ENCODE assay signal across 8 mouse cellular contexts in genomic region chr19:9954055-9954810, GRCm38 (mm10). TPM values are rescaled to one million over a fixed set of nuclear protein-coding genes. Genes with fewer than 3 reads are reported as not detected.
A peak's percentile ranks its signal among the peaks of the same experiment; 100 is the strongest.
DNase-seq lines count a peak whose midpoint lies in the region; ATAC-seq and TF ChIP-seq lines count a peak whose summit lies in the region.

No protein-coding gene starts in this region.

- TF ChIP-seq RAD21 in MEL (IDR thresholded peaks at IDR 0.05; ENCODE audit: low read depth, low read length): no peak

- TF ChIP-seq EP300 in MEL (IDR thresholded peaks at IDR 0.05; ENCODE audit: low read depth in 1 of 2, low read length in 2 of 2): peak; percentile 51 to 54; a peak in 3 of 4 replicates

- H3K9ac ChIP-seq in MEL (ENCODE audit: control insufficient read depth, low read depth, low read length, poor library complexity, severe bottlenecking): peak overlapping the region; percentile 59
- peak overlapping the region; percentile 13; the same call in 1 of the 2 replicates for H3K9ac ChIP-seq in forebrain, embryonic 15.5 days (replicated peaks)
- peak overlapping the region; percentile 52 for H3K9ac ChIP-seq in liver, embryonic 16.5 days (ENCODE audit: low read depth, low read length)
- H3K9ac ChIP-seq in neural tube, embryonic 15.5 days (replicated peaks): no peak overlapping the region

- intact Hi-C loops in heart, postnatal 25 days (cut with DNase I): loop anchor here (5.0 kb wide), 1 partner anchor 33 kb away; no protein-coding TSS in a partner anchor

- no peaks in the 10 kb centered on the region for H3K79me2 ChIP-seq in MEL (ENCODE audit: control insufficient read depth, insufficient read depth, low read length, poor library complexity)

- no peak; a peak in 1 of 4 replicates for TF ChIP-seq POLR2A in MEL (IDR thresholded peaks at IDR 0.05; ENCODE audit: control insufficient read depth in 1 of 2, insufficient read depth in 1 of 2, low read depth in 1 of 2, low read length in 2 of 2, poor library complexity in 1 of 2)

- WGBS in forebrain, embryonic 15.5 days: 43% methylated on average over 7 of the region's 7 CpGs
- WGBS in liver, embryonic 16.5 days (ENCODE audit: insufficient replicate concordance): 13% methylated on average over 7 of the region's 7 CpGs
- WGBS in neural tube, embryonic 15.5 days: 31% methylated on average over 7 of the region's 7 CpGs

- peak; percentile 79 for DNase-seq in MEL (ENCODE audit: low read depth, low spot score)
- DNase-seq in heart, postnatal 25 days (ENCODE audit: low spot score): peak; percentile 85
- DNase-seq in layer of hippocampus, adult 18-20 months (ENCODE audit: low spot score in 2 of 2): peak; percentile 76 to 95
- DNase-seq in thymus, postnatal 25 days: no peak

- H3K9me3 ChIP-seq in MEL (replicated peaks; ENCODE audit: insufficient read depth, low read length): no peaks in the 10 kb centered on the region
- no peaks in the 10 kb centered on the region for H3K9me3 ChIP-seq in forebrain, embryonic 15.5 days
- no peaks in the 10 kb centered on the region for H3K9me3 ChIP-seq in liver, embryonic 16.5 days (replicated peaks; ENCODE audit: control insufficient read depth, low read length)
- H3K9me3 ChIP-seq in neural tube, embryonic 15.5 days (replicated peaks): no peaks in the 10 kb centered on the region

- peak overlapping the region; percentile 80 for H3K27ac ChIP-seq in MEL (ENCODE audit: control insufficient read depth, low read depth, low read length)
- peak overlapping the region; percentile 93 for H3K27ac ChIP-seq in brown adipose tissue, adult 24 weeks (replicated peaks; ENCODE audit: low read depth, low read length)
- peak overlapping the region; percentile 15; the same call in 1 of the 2 replicates for H3K27ac ChIP-seq in forebrain, embryonic 15.5 days (replicated peaks)
- peak overlapping the region; percentile 90 for H3K27ac ChIP-seq in liver, embryonic 16.5 days (ENCODE audit: low read length)
- peak overlapping the region; percentile 78 for H3K27ac ChIP-seq in neural tube, embryonic 15.5 days (replicated peaks)

- H3K4me2 ChIP-seq in forebrain, embryonic 15.5 days (replicated peaks): no peak overlapping the region
- H3K4me2 ChIP-seq in liver, embryonic 16.5 days (ENCODE audit: low read depth, low read length): peak overlapping the region; percentile 50
- peak overlapping the region; percentile 17; the same call in 1 of the 2 replicates for H3K4me2 ChIP-seq in neural tube, embryonic 15.5 days

- TF ChIP-seq CTCF in MEL (IDR thresholded peaks at IDR 0.05 in 2 of 3, conservative IDR thresholded peaks at IDR 0.05 in 1 of 3; ENCODE audit: control insufficient read depth in 1 of 3, insufficient read depth in 1 of 3, low read depth in 2 of 3, low read length in 3 of 3, poor library complexity in 1 of 3, severe bottlenecking in 1 of 3): 0 out of 6 replicates have a peak, but pooled peaks of 1 of the 3 experiments have one; percentile 11

- no peaks in the 10 kb centered on the region for H3K27me3 ChIP-seq in MEL (ENCODE audit: control insufficient read depth in 1 of 2, insufficient read depth in 2 of 2, low read length in 2 of 2)
- H3K27me3 ChIP-seq in forebrain, embryonic 15.5 days: no peaks in the 10 kb centered on the region
- no peaks in the 10 kb centered on the region for H3K27me3 ChIP-seq in liver, embryonic 16.5 days (ENCODE audit: control insufficient read depth, insufficient read depth, low read depth, low read length)
- H3K27me3 ChIP-seq in neural tube, embryonic 15.5 days (replicated peaks): no peaks in the 10 kb centered on the region

- ATAC-seq in forebrain, embryonic 15.5 days (replicated peaks): 0 out of 2 replicates have a peak, but pooled peaks have one; percentile 51
- peak; percentile 77 for ATAC-seq in liver, embryonic 16.5 days (ENCODE audit: low read depth)
- ATAC-seq in neural tube, embryonic 15.5 days (ENCODE audit: low FRiP score): peak; percentile 78

- H3K4me1 ChIP-seq in MEL (ENCODE audit: control insufficient read depth in 1 of 2, insufficient read depth in 2 of 2, low read length in 2 of 2): peaks cover 34 to 44% of the 10 kb centered on the region in 2 experiments
- H3K4me1 ChIP-seq in brown adipose tissue, adult 24 weeks (ENCODE audit: control insufficient read depth, insufficient read depth, insufficient read length, low read length): 0 out of 2 replicates have a peak, but pooled peaks cover 4% of the 10 kb centered on the region
- peaks cover 10% of the 10 kb centered on the region for H3K4me1 ChIP-seq in forebrain, embryonic 15.5 days
- peaks cover 42% of the 10 kb centered on the region for H3K4me1 ChIP-seq in liver, embryonic 16.5 days (ENCODE audit: control insufficient read depth, low read depth, low read length)
- H3K4me1 ChIP-seq in neural tube, embryonic 15.5 days: peaks cover 11% of the 10 kb centered on the region; the same call in 1 of the 2 replicates

- peaks cover 0 to 38% of the 10 kb centered on the region in 2 experiments; a peak in 2 of 4 replicates for H3K36me3 ChIP-seq in MEL (ENCODE audit: control insufficient read depth in 1 of 2, insufficient read depth in 2 of 2, low read length in 2 of 2)
- H3K36me3 ChIP-seq in forebrain, embryonic 15.5 days: no peaks in the 10 kb centered on the region
- H3K36me3 ChIP-seq in liver, embryonic 16.5 days (ENCODE audit: control insufficient read depth, insufficient read depth): no peaks in the 10 kb centered on the region
- no peaks in the 10 kb centered on the region for H3K36me3 ChIP-seq in neural tube, embryonic 15.5 days

- peak overlapping the region; percentile 36 to 56 for H3K4me3 ChIP-seq in MEL (ENCODE audit: control insufficient read depth in 1 of 2, insufficient read depth in 1 of 2, low read depth in 2 of 2, low read length in 2 of 2)
- H3K4me3 ChIP-seq in brown adipose tissue, adult 24 weeks (ENCODE audit: insufficient read depth, low read depth, low read length): peak overlapping the region; percentile 47
- no peak overlapping the region for H3K4me3 ChIP-seq in forebrain, embryonic 15.5 days
- H3K4me3 ChIP-seq in liver, embryonic 16.5 days (ENCODE audit: low read depth, low read length): peak overlapping the region; percentile 15; the same call in 1 of the 2 replicates
- no peak overlapping the region for H3K4me3 ChIP-seq in neural tube, embryonic 15.5 days (replicated peaks)

TF ChIP-seq in MEL, 35 proteins besides CTCF, POLR2A, EP300 and RAD21 (continues in another document):
- TF ChIP-seq MYB (IDR thresholded peaks at IDR 0.05; ENCODE audit: low read depth, low read length) (no peak), GATA1 (IDR thresholded peaks at IDR 0.05; ENCODE audit: low read depth, low read length) (peak; percentile 65), MAX (IDR thresholded peaks at IDR 0.05; ENCODE audit: low read length) (peak; percentile 73; the same call in 1 of the 2 replicates)

RNA-seq across cellular contexts. Expression of gene Fth1, which starts 26.2 kb away (rescaled TPM):
- total RNA-seq in MEL (2012; rRNA removed): 444 and 518 TPM in 2 replicates
- 1,000 to 10,000 TPM; 2,118 to 2,175 TPM for polyA plus RNA-seq in MEL (2012; ENCODE audit: insufficient read depth in 1 of 2, insufficient read length in 2 of 2, low read depth in 1 of 2, low replicate concordance in 2 of 2, missing spikeins in 1 of 2)
- polyA plus RNA-seq in brown adipose tissue, adult 24 weeks (2012; ENCODE audit: insufficient read depth, insufficient read length, missing spikeins): 4,010 and 5,287 TPM in 2 replicates
- polyA plus RNA-seq in forebrain, embryonic 15.5 days (2015; fragmentation: Nextera tagmentation; extraction: Ambion mirVana): 1,475 and 1,516 TPM in 2 replicates
- 1,000 to 10,000 TPM; 2,502 to 2,556 TPM for total RNA-seq in heart, postnatal 25 days (2021)
- 1,000 to 10,000 TPM; 3,571 to 3,745 TPM for total RNA-seq in layer of hippocampus, adult 18-20 months (2021)
- 3,514 and 3,691 TPM in 2 replicates for polyA plus RNA-seq in liver, embryonic 16.5 days (2015; fragmentation: Nextera tagmentation; extraction: Ambion mirVana)
- 1,798 and 1,858 TPM in 2 replicates for polyA plus RNA-seq in neural tube, embryonic 15.5 days (2015; fragmentation: Nextera tagmentation; extraction: Ambion mirVana)

RNA-seq across cellular contexts. Expression of gene Best1, which starts 47.2 kb away (rescaled TPM):
- not detected in 2 replicates for total RNA-seq in MEL (2012; rRNA removed)
- under 1 TPM in 1 of 2 experiments, not detected in 1; 0.08 TPM for polyA plus RNA-seq in MEL (2012; ENCODE audit: insufficient read depth in 1 of 2, insufficient read length in 2 of 2, low read depth in 1 of 2, low replicate concordance in 2 of 2, missing spikeins in 1 of 2)
- not detected in 2 replicates for polyA plus RNA-seq in brown adipose tissue, adult 24 weeks (2012; ENCODE audit: insufficient read depth, insufficient read length, missing spikeins)
- polyA plus RNA-seq in forebrain, embryonic 15.5 days (2015; fragmentation: Nextera tagmentation; extraction: Ambion mirVana): 1.2 and 1.3 TPM in 2 replicates
- under 1 TPM in 1 of 2 experiments, not detected in 1; 0.10 TPM for total RNA-seq in heart, postnatal 25 days (2021)
- 1 to 10 TPM; 1.2 to 1.7 TPM for total RNA-seq in layer of hippocampus, adult 18-20 months (2021)
- polyA plus RNA-seq in liver, embryonic 16.5 days (2015; fragmentation: Nextera tagmentation; extraction: Ambion mirVana): 0.13 and 0.14 TPM in 2 replicates
- polyA plus RNA-seq in neural tube, embryonic 15.5 days (2015; fragmentation: Nextera tagmentation; extraction: Ambion mirVana): 2.1 and 2.3 TPM in 2 replicates

RNA-seq across cellular contexts. Expression of gene Rab3il1, which starts 47.2 kb away (rescaled TPM):
- total RNA-seq in MEL (2012; rRNA removed): 0.52 and 1.0 TPM in 2 replicates
- polyA plus RNA-seq in MEL (2012; ENCODE audit: insufficient read depth in 1 of 2, insufficient read length in 2 of 2, low read depth in 1 of 2, low replicate concordance in 2 of 2, missing spikeins in 1 of 2): 1 to 10 TPM in 1 of 2 experiments, not detected in 1; 1.4 TPM
- 4.8 and 7.5 TPM in 2 replicates for polyA plus RNA-seq in brown adipose tissue, adult 24 weeks (2012; ENCODE audit: insufficient read depth, insufficient read length, missing spikeins)
- 17.3 and 17.9 TPM in 2 replicates for polyA plus RNA-seq in forebrain, embryonic 15.5 days (2015; fragmentation: Nextera tagmentation; extraction: Ambion mirVana)
- 1 to 10 TPM; 8.9 to 9.3 TPM for total RNA-seq in heart, postnatal 25 days (2021)
- 10 to 100 TPM in 1 of 2 experiments, 1 to 10 TPM in 1; 9.3 to 10.1 TPM for total RNA-seq in layer of hippocampus, adult 18-20 months (2021)
- 236 and 248 TPM in 2 replicates for polyA plus RNA-seq in liver, embryonic 16.5 days (2015; fragmentation: Nextera tagmentation; extraction: Ambion mirVana)
- polyA plus RNA-seq in neural tube, embryonic 15.5 days (2015; fragmentation: Nextera tagmentation; extraction: Ambion mirVana): 21.4 and 22.5 TPM in 2 replicates

RNA-seq across cellular contexts. Expression of gene Incenp, which starts 54.9 kb away (rescaled TPM):
- total RNA-seq in MEL (2012; rRNA removed): 91.0 and 103 TPM in 2 replicates
- polyA plus RNA-seq in MEL (2012; ENCODE audit: insufficient read depth in 1 of 2, insufficient read length in 2 of 2, low read depth in 1 of 2, low replicate concordance in 2 of 2, missing spikeins in 1 of 2): 100 to 1,000 TPM in 1 of 2 experiments, not detected in 1; 216 TPM
- polyA plus RNA-seq in brown adipose tissue, adult 24 weeks (2012; ENCODE audit: insufficient read depth, insufficient read length, missing spikeins): 2.5 and 7.4 TPM in 2 replicates
- 51.9 and 62.4 TPM in 2 replicates for polyA plus RNA-seq in forebrain, embryonic 15.5 days (2015; fragmentation: Nextera tagmentation; extraction: Ambion mirVana)
- 1 to 10 TPM; 6.3 to 7.4 TPM for total RNA-seq in heart, postnatal 25 days (2021)
- total RNA-seq in layer of hippocampus, adult 18-20 months (2021): 10 to 100 TPM; 11.2 to 12.7 TPM
- polyA plus RNA-seq in liver, embryonic 16.5 days (2015; fragmentation: Nextera tagmentation; extraction: Ambion mirVana): 76.2 and 79.7 TPM in 2 replicates
- 21.8 and 45.8 TPM in 2 replicates for polyA plus RNA-seq in neural tube, embryonic 15.5 days (2015; fragmentation: Nextera tagmentation; extraction: Ambion mirVana)

Comparison
In these comparisons a context has a peak if more than half of its experiments do, and no peak if none do; other contexts are left out.
1. H3K27ac ChIP-seq: peak in every context shown above with its lines; median percentile 93 in brown adipose tissue, adult 24 weeks; 90 in liver, embryonic 16.5 days; 80 in MEL; 78 in neural tube, embryonic 15.5 days; 15 in forebrain, embryonic 15.5 days.
2. H3K4me3 ChIP-seq: peak in MEL (2 of 2), brown adipose tissue, adult 24 weeks (single experiment) and liver, embryonic 16.5 days (single experiment); none in forebrain, embryonic 15.5 days (single experiment) and neural tube, embryonic 15.5 days (single experiment).
3. RNA of gene Rab3il1, which starts 47.2 kb away (polyA plus RNA-seq): 236 to 248 TPM in liver, embryonic 16.5 days; 21.4 to 22.5 TPM in neural tube, embryonic 15.5 days, 17.3 to 17.9 TPM in forebrain, embryonic 15.5 days, 4.8 to 7.5 TPM in brown adipose tissue, adult 24 weeks and 1.4 TPM in MEL; every median in the first group is over 10 times any median in the second.
4. Peak in every context shown above with its lines, with median percentiles within 50 percentile points of each other: ATAC-seq.